Mouse (Mus musculus): ENCODE measurements around the gene Nfia.

- TF ChIP-seq CTCF (IDR thresholded peaks at IDR 0.05; ENCODE audit: low read depth, low read length) (no peak), POLR2A (IDR thresholded peaks at IDR 0.05; ENCODE audit: borderline replicate concordance, low read depth, low read length) (no peak)
These were observed 167.5 kb downstream of the Nfia start for GRCm38 (mm10) chr4:97939920-97940520.

All from bone marrow macrophage, adult 2 months (primary cell).